Mouse (Mus musculus): ENCODE measurements around the gene Gm10197.

- TF ChIP-seq POLR2A (IDR thresholded peaks at IDR 0.05; ENCODE audit: insufficient read length, low read depth) (no peak), CEBPB (IDR thresholded peaks at IDR 0.05; ENCODE audit: insufficient read depth, poor library complexity, severe bottlenecking) (no peak), REST (IDR thresholded peaks at IDR 0.05; ENCODE audit: insufficient read depth, insufficient read length) (no peak), MAX (IDR thresholded peaks at IDR 0.05; ENCODE audit: low read depth) (no peak), USF1 (IDR thresholded peaks at IDR 0.05; ENCODE audit: low read depth) (no peak)
Measured at GRCm38 (mm10) chr19:53405810-53406209, 34.2 kb upstream of the Gm10197 start.
